Mouse (Mus musculus) brain, adult 10 weeks (tissue): ENCODE data around the gene Sytl1. TPM values are rescaled to one million over a fixed set of nuclear protein-coding genes. Genes with fewer than 3 reads are reported as not detected.

Experiments
- polyA plus RNA-seq: library from polyadenylated mRNA; stranded (reverse); fragments of 350-450 nt; fragmentation: Illumina TruSeq; extraction: RNeasy Lipid Tissue Mini Kit (QIAGEN cat#74804); gene quantifications from one replicate; pipeline ENCODE4 v1.2.3, GENCODE M21; 2015; ENCODE audit warnings: low read depth, low replicate concordance

Gene Sytl1
- 1.5 TPM for polyA plus RNA-seq

DNA sequence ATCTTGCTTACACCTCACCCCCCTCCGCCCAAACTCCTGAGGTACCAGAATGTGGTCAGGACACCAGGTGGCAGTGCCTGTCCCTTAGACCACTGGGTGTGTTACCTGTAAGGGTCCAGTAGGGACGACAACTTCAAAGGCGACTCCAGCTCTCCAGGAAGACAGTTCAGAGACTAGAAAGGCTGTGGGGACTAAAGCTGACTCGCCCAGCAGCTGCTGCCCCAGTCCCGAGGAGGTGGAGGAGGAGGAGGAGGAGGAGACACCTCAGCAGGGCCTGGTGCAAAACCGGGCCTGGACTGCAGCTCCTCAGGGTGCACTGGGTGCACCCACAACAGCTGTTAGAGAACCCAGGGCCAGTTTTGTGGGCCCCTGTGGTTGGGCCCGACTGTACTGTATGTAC, at the start of gene Sytl1:
Gene Sytl1, minus strand, starts transcription at position 232 of the 400 bp plus-strand sequence.

GRCm38 (mm10) chr4:133277104-133278026, 14.5 kb upstream of the Sytl1 start, which contains the start of gene Tmem222:
Gene Tmem222 (minus strand): TSS chr4:133277792.

DNA sequence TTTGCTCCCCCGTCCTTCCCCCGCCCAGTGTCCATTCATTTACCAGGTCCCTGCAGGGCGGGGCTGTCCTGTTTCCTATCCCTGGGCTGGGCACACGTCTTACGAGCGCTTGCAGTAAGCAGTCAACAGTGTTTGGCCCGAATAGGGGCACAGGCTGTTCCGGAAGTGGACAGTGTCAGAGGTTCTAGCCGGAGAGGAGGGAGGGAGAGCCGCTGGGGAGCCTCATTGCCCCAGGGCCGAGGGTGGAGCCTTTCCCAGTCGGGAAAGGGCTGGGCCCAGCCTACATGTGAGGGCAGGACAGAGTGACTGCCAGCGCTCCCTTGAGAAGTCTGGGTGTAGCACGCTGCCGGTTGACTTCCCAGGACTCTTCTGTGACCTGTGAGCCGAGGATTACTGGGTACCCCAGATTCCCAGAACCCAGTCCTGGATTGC, 22.4 kb downstream of the Sytl1 start, which contains the start of gene Map3k6:
Gene Map3k6, plus strand, starts transcription at position 329 of the 432 bp plus-strand sequence.

DNA sequence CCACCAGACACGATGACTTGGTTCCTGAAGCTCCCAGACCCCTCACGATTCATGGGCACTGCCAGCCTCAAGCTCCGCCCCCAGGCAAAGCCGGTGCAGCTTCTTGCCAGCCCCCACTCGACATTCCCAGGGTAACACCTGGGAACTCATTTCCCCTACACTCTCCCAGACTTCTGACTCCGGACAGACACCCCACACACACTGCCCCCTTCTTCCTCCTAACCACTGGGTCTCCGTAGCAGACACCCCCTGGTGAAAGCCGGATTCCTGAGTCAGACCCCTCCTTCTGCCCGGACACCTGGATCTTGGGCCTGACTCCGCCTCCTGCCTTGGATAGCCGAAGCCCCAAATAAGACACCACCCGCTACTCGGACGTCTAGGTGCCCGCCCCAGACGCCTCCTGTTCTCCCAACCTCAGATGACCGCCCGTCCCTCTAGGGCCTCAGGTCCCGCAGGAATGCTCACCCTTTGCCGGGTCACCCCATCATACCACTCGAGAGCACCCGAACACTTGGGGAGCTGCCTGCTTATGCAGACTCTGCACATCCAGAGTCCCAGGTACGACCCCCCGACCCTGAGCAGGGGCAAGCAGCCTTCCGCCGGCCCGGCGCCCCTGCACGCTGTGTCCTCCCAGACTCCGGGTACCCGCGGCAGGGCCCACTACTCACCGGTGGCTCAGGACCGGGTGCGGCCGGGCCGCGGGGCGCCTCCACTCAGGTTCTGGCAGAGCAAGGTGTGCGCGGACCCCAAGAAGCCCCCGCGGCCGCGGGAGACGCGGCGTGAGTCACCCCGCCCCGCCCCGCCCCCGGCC, 51.0 kb downstream of the Sytl1 start, which contains the start of the genes Cd164l2 and Gpr3:
Gene Cd164l2, plus strand, starts transcription at position 381 of the 811 bp plus-strand sequence.
Gene Gpr3, minus strand, starts transcription at position 786 of the 811 bp plus-strand sequence.

Other genes starting within 250 kb of the Sytl1 start
- gene Wasf2, start 132.6 kb downstream of the Sytl1 start, polyA plus RNA-seq: 9.5 TPM
- 7.2 TPM for gene Cd164l2, start 51.0 kb downstream of the Sytl1 start, polyA plus RNA-seq
- 7.9 TPM for gene Gpr3, start 50.6 kb downstream of the Sytl1 start, polyA plus RNA-seq
- 5.5 TPM for gene Map3k6, start 22.3 kb downstream of the Sytl1 start, polyA plus RNA-seq
- gene Tmem222, start 14.7 kb upstream of the Sytl1 start, polyA plus RNA-seq: 134 TPM
- gene Wdtc1, start 90.4 kb upstream of the Sytl1 start, polyA plus RNA-seq: 36.3 TPM
- gene Slc9a1, start 106.6 kb upstream of the Sytl1 start, polyA plus RNA-seq: 30.9 TPM
- gene Tent5b, start 217.0 kb upstream of the Sytl1 start, polyA plus RNA-seq: not detected
- gene Trnp1, start 235.4 kb upstream of the Sytl1 start, polyA plus RNA-seq: 286 TPM